Mouse (Mus musculus): ENCODE results near the gene Hpse2. TPM values are rescaled to one million over a fixed set of nuclear protein-coding genes. Genes with fewer than 3 reads are reported as not detected.

Gene Hpse2
- total RNA-seq, 2 experiments from 2014 or later = 0.08 to 0.31 TPM

DNA sequence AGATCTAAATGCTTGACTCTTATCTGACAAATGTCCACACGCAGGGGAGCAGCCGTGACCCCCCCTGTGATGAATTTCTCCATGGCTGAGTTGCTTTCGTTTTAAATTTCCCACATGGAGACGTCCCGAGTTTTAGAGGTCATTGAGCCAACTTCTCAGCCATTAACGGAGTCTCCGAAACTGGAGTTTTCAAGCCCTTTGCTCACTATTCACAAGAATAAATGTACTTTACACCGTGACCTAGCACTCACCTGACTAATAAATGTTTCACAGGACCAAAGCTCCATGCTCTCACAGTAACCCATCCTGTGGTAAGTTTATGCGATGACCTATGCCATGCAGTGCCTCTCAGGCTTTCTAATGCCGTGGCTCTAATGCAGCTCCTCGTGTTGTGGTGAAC lies 638.0 kb downstream of the Hpse2 start:
- DNase-seq (ENCODE audit: low spot score) = no peak
- intact Hi-C loops (cut with DNase I) = no loop called here

DNA sequence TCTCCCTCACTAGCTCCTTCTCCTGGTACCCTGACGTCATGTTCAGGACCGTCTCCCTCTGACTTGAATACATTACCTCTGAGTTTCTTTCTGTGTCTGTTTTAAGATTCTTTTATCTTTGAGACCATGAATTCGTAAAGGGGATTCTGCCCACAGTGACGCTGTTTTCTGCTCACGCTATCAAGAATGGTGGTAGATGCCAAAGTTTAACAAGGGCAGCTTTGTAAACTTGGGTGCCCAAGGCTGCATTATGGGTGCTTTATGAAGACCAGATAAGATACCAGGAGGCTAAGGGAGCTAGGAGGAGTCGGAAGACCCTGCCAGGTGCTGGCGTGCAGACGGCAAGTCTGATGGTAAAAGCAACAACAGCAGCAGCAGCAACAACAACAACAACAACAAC lies 641.5 kb downstream of the Hpse2 start:
- no peak for DNase-seq (ENCODE audit: low spot score)
- intact Hi-C loops (cut with DNase I) = no loop called here

DNA sequence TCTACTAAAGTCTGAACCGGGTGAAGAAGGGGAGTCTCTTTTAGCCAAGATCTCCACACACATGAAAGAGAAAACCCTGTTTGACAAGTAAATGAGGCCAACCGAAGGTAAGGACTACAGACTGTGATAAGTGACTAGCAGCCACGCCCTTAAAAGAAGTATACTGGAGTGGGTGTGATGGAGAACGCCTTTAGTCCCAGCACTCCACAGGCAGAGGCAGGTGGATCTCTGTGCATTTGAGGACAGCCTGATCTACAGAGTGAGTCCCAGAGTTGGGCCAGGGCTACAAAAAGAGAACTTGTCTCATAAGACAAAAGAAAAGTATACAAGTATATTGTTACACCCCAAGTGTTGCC lies 642.3 kb downstream of the Hpse2 start:
- intact Hi-C loops (cut with DNase I) = no loop called here
- no peak for DNase-seq (ENCODE audit: low spot score)

DNA sequence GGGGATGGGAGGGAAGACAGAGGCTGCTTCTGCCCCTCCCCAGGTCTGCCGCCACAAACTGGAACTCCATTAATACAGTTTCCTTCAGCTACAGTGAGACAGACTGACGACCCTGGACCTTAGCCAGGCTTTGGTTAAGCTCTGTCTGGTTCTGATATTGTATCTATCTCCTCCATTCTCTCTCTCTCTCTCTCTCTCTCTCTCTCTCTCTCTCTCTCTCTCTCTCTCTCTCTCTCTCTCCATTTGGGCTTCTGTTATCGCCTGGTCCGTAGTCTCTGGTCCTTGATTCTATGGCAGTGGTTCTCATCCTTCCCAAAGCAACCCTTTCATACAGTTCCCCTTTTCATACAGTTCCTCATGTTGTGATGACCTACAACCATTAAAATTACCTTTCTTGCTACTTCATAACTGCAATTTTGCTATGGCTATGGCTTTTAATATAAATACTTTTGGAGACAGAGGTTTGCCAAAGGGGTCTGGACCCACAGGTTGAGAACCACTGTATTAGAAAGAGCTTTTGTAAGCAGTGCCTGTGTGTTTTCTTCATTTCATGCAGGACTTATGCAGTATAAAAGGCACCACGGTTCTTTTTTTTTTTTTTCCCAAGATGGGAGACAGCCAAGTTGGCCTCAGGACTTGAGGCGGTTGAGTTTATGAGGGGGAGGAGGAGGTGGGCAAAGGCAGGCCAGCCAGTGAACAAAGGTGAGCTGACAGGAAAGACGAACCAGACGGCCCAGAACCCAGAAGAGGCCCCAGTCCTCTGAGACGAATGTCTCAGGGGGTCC lies 642.9 kb downstream of the Hpse2 start:
- intact Hi-C loops (cut with DNase I) = no loop called here
- DNase-seq (ENCODE audit: low spot score) = no peak

DNA sequence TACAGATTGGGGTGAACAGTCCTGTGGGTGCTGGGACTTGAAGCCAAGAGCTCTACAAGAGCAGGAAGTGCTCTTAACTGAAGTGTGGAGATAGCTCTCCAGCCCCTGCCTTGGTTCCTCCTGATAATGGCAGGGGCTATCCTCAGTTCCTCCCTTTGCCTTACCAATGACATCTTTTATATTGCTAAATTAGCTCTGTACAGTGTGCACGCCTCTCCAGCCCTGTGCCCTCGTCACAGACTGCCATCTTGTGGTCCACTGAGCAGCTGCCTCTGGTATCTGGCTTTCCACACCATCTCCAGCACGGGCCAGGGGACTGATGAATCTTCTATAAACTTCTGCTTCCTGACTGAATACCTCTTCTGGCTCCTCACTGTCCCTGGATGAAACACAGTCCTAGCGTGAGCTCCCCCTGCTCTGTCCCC lies 644.0 kb downstream of the Hpse2 start:
- DNase-seq (ENCODE audit: low spot score) = no peak
- intact Hi-C loops (cut with DNase I) = loop anchor here (5.0 kb wide), 1 partner anchor 227 kb away; the partner anchor contains the start of gene R3hcc1l

DNA sequence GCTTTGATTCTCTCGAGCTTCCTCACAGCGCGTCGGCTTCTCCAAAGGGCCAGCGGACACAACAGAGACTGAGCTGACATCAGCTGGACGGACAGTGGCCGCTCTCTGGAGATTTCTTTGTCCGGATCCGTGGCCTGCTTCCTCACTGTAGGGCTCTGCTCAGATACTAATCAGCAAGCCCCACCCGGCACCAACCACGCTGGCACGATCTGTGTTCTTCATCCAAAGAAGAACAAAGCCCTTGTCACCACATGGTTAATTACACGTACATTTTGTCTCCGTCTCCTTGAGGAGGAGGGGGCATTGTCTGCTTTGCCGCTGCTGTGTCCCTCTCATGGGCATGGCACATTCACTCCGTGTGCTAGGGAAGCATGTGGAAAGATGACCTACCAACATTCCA lies 644.9 kb downstream of the Hpse2 start:
- intact Hi-C loops (cut with DNase I) = loop anchor here (2.0 to 5.0 kb wide), 3 partner anchors 82 to 226 kb away; partner anchors contain the start of gene R3hcc1l

DNA sequence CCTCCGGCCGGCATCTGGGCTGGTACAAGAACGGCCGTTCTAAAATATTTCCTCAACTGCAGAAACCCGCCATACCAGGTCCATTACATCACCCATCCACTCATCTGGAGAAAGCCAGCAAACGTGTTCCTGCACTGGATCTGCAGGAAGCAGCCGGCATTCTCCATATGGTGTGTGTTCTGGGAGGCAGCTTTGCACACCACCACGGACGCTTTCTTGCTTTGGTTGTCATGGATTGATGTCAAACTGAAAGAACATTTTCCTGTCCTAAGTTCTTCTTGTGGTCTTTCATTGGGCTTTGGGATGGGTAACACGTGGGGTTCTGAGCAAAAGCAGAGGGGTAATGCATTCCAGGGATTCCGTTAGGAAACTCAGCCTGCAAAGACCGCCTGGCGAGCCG lies 646.3 kb downstream of the Hpse2 start:
- DNase-seq (ENCODE audit: low spot score) = no peak
- intact Hi-C loops (cut with DNase I) = loop anchor here (2.0 to 5.0 kb wide), 3 partner anchors 81 to 225 kb away; partner anchors contain the start of gene R3hcc1l

More for the DNA sequence above, 644.9 kb downstream of the Hpse2 start:
- DNase-seq (ENCODE audit: low spot score) = no peak

DNA sequence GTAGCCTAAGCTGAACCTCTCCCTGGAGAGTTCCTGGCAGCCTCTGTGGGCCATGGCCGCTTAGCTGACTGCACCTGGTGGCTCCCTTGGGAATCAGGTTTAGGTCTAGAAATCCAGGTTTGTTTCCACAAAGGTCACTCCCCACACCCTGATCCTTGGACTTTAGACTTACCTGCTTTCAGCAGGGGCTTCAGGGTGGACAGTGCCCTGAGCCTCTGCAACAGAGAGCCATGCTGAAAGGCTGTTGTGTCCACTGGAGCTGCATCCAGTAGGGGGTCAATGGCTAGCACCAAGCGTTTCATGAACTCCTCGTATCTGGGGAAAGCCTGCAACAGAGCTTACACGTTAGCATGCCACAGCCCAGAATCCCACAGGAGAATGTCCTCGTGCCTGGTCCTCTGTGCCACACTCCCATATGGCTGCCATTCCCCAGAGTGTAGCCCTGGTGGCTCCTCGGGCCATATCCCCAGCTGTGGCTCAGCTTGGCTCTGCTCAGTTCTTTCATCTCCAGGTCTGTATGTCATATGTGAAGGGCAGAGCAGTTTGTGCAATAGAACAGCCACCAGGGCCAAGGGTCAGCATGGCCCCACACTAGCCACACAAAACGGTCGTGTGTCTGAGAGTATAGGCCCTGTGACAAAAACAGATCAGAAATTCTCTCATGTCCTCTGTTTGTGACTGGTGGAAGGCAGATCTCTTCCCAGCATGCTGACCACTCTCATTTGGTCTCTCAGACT lies 647.8 kb downstream of the Hpse2 start:
- no peak for DNase-seq (ENCODE audit: low spot score)
- intact Hi-C loops (cut with DNase I) = loop anchor here (5.0 kb wide), 1 partner anchor 223 kb away; the partner anchor contains the start of gene R3hcc1l

DNA sequence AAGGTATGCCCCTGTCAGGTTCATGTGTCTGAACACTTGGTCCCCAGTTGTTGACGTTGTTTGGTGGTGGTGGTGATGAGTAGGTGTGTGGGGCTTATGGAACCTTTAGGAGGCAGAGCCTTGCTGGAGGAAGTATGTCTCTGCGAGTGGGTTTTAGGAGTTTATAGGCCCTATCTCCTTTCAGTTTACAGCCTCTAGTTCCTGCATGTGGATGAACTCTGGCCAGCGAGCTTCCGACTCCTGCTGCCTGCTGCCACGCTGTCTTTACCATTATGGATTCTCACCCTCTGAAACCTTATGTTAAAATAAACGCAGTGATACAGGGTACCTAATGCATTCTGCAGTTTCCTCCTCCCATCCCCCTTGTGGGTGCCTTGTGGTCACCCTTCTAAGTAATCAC lies 648.4 kb downstream of the Hpse2 start:
- intact Hi-C loops (cut with DNase I) = loop anchor here (5.0 kb wide), 1 partner anchor 222 kb away; the partner anchor contains the start of gene R3hcc1l
- no peak for DNase-seq (ENCODE audit: low spot score)

DNA sequence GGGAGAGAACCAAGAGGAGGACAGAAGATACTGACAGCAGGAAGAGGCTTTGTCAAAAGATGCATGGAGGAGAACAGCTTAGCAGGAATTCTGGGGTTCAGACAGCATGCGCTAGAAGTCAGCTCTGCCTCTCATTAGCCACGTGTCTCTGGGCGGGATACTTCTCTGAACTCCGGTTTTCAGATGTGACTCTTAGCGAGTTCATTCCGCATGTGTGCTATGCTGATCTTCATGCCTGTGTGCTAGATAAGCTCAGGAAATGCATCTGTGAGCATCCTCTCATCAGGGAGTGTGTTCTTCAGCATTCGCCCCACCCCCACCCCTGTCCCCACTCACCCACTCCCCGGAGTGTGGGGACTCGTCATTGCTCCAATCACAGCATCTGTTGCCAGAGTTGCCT lies 650.4 kb downstream of the Hpse2 start:
- intact Hi-C loops (cut with DNase I) = no loop called here
- no peak for DNase-seq (ENCODE audit: low spot score)

Other genes with a start within 250 kb of the Hpse2 start
- under 1 TPM; 0.06 to 0.08 TPM for gene Cnnm1, start 52.1 kb upstream of the Hpse2 start, total RNA-seq (2021)
- gene Got1, start 136.2 kb upstream of the Hpse2 start, total RNA-seq (2021) = 1,000 to 10,000 TPM in 1 of 2 experiments, 100 to 1,000 TPM in 1; 915 to 1,100 TPM
- not detected for gene Nkx2-3, start 224.0 kb upstream of the Hpse2 start, total RNA-seq (2021)

All from heart, postnatal 25 days (tissue).